Mouse (Mus musculus) ES-E14 (cell line): ENCODE measurements at regions not wholly inside any gene's neighbourhood (a gene's known extent, or its start where the extent isn't known, plus 50 kb on each side); places are given as distances from the start of the nearest gene placed in this dataset.
"Not testable (repeated sequence)": the region's sequence is repeated elsewhere in the genome, so short reads cannot be mapped to it uniquely, and the experiment has no call there.

Experiments used
- DNase-seq: peaks from one replicate; pipeline ENCODE4 v3.0.0-alpha.2; 2013; ENCODE audit warnings: low read depth, low spot score
- H3K27ac ChIP-seq: 2 replicates; pipeline ENCODE4 v1.5.1; 2012; ENCODE audit warnings: low read depth, mild to moderate bottlenecking, low read length, moderate library complexity, mixed read lengths; ENCODE audit not compliant: poor library complexity, insufficient read depth, severe bottlenecking
- H3K36me3 ChIP-seq: 2 replicates; pipeline ENCODE4 v1.6.1; 2012; ENCODE audit warnings: mild to moderate bottlenecking, low read length, moderate library complexity, mixed read lengths; ENCODE audit not compliant: control insufficient read depth, poor library complexity, insufficient read depth, severe bottlenecking
- H3K4me1 ChIP-seq, 2 experiments: fragments of 150-350 bp in 1 of 2; sonication (generic) in 1 of 2; 2 replicates each; pipeline ENCODE4 v1.6.1; 2012; ENCODE audit warnings: low read length in 2 of 2, mild to moderate bottlenecking in 1 of 2, mixed read lengths in 1 of 2; ENCODE audit not compliant: control insufficient read depth in 2 of 2, insufficient read depth in 2 of 2, poor library complexity in 1 of 2
- H3K4me3 ChIP-seq, 2 experiments: fragments of 150-350 bp in 1 of 2; sonication (generic) in 1 of 2; 2 replicates each; pipeline ENCODE4 v1.5.1; 2012; ENCODE audit warnings: low read length in 2 of 2, low read depth in 1 of 2, mild to moderate bottlenecking in 1 of 2, mixed read lengths in 1 of 2; ENCODE audit not compliant: insufficient read depth in 1 of 2, poor library complexity in 1 of 2, severe bottlenecking in 1 of 2
- H3K9ac ChIP-seq: 2 replicates; pipeline ENCODE4 v1.6.1; 2012; ENCODE audit warnings: low read depth, mild to moderate bottlenecking, low read length, mixed read lengths; ENCODE audit not compliant: poor library complexity, insufficient read depth, severe bottlenecking
- H3K9me3 ChIP-seq: fragments of 150-350 bp; sonication (generic); 2 replicates; pipeline ENCODE4 v1.6.1; 2012; ENCODE audit warnings: low read depth, mild to moderate bottlenecking, low read length; ENCODE audit not compliant: control insufficient read depth, insufficient read depth
- CHD2 ChIP-seq: IDR thresholded peaks from 2 replicates; pipeline ENCODE4 v1.6.1; 2014; ENCODE audit warnings: mild to moderate bottlenecking, low read depth, low read length, inconsistent platforms
- HCFC1 ChIP-seq: IDR thresholded peaks from 2 replicates; pipeline ENCODE4 v1.6.1; 2012; ENCODE audit warnings: low read length, inconsistent platforms, borderline replicate concordance; ENCODE audit not compliant: insufficient read depth
- MAFK ChIP-seq: IDR thresholded peaks from 2 replicates; pipeline ENCODE4 v1.6.1; 2014; ENCODE audit warnings: mild to moderate bottlenecking, low read depth, low read length, inconsistent platforms; ENCODE audit not compliant: insufficient read depth
- ZC3H11A ChIP-seq: IDR thresholded peaks from 2 replicates; pipeline ENCODE4 v1.6.1; 2012; ENCODE audit warnings: low read depth, mild to moderate bottlenecking, inconsistent platforms, low read length, borderline replicate concordance
- ZNF384 ChIP-seq: IDR thresholded peaks from 2 replicates; pipeline ENCODE4 v1.6.1; 2012; ENCODE audit warnings: low read depth, low read length, inconsistent platforms
- in situ Hi-C, 2 experiments: fragments of 600-800 bp; cut with MboI; formaldehyde crosslinking; loops; one replicate each; pipeline ENCODE4 v1.15.1; 2025; ENCODE audit warnings: low sequenced_read_pairs in 2 of 2, inconsistent platforms in 1 of 2; ENCODE audit not compliant: unreplicated experiment in 2 of 2

- Histone ChIP-seq H3K36me3 (no peaks in the 10 kb centered on the region), H3K27ac (no peak overlapping the region), H3K9ac (no peak overlapping the region), H3K4me3 (no peak overlapping the region), H3K4me1 (no peaks in the 10 kb centered on the region), H3K9me3 (no peaks in the 10 kb centered on the region)
- TF ChIP-seq ZC3H11A (no peak), HCFC1 (no peak), MAFK (no peak), ZNF384 (no peak)
- no peak for DNase-seq
- in situ Hi-C loops: no loop called here
Observed at GRCm38 (mm10) chr16:55758707-55759067, 80.0 kb downstream of the Nfkbiz start.

GRCm38 (mm10) chr16:55757952-55758706, 80.6 kb downstream of the Nfkbiz start:
- in situ Hi-C loops: no loop called here
- no peak overlapping the region for H3K9ac ChIP-seq
- H3K4me1 ChIP-seq: no peaks in the 10 kb centered on the region
- no peak overlapping the region for H3K27ac ChIP-seq
- DNase-seq: no peak
- TF ChIP-seq HCFC1 (no peak), MAFK (no peak), CHD2 (no peak), ZC3H11A (no peak), ZNF384 (no peak)
- no peaks in the 10 kb centered on the region for H3K36me3 ChIP-seq
- H3K9me3 ChIP-seq: no peaks in the 10 kb centered on the region
- no peak overlapping the region for H3K4me3 ChIP-seq

- H3K9ac ChIP-seq, H3K36me3 ChIP-seq, in situ Hi-C loops, H3K9me3 ChIP-seq, H3K4me1 ChIP-seq, H3K27ac ChIP-seq, DNase-seq, H3K4me3 ChIP-seq: not testable (repeated sequence)
Observed at GRCm38 (mm10) chr16:55757422-55757815, 81.3 kb downstream of the Nfkbiz start.

GRCm38 (mm10) chr16:55756764-55757421, 81.8 kb downstream of the Nfkbiz start:
- TF ChIP-seq ZNF384 (no peak), HCFC1 (no peak), MAFK (no peak), CHD2 (no peak), ZC3H11A (no peak)
- Histone ChIP-seq H3K9me3 (no peaks in the 10 kb centered on the region), H3K4me3 (no peak overlapping the region), H3K27ac (no peak overlapping the region), H3K4me1 (no peaks in the 10 kb centered on the region), H3K36me3 (no peaks in the 10 kb centered on the region), H3K9ac (no peak overlapping the region)
- no peak for DNase-seq
- in situ Hi-C loops: no loop called here

GRCm38 (mm10) chr16:55755309-55755832, 83.3 kb downstream of the Nfkbiz start:
- no peak overlapping the region for H3K4me3 ChIP-seq
- no peak for TF ChIP-seq HCFC1
- TF ChIP-seq ZNF384: no peak
- no peak for TF ChIP-seq MAFK
- TF ChIP-seq CHD2: no peak
- TF ChIP-seq ZC3H11A: no peak
- H3K9ac ChIP-seq: no peak overlapping the region
- H3K27ac ChIP-seq: no peak overlapping the region
- H3K36me3 ChIP-seq: no peaks in the 10 kb centered on the region
- no peaks in the 10 kb centered on the region for H3K4me1 ChIP-seq
- no peaks in the 10 kb centered on the region for H3K9me3 ChIP-seq
- in situ Hi-C loops: no loop called here
- DNase-seq: no peak
